Mouse (Mus musculus) hindbrain, embryonic 15.5 days (tissue): Measurements from ENCODE around the gene Ddx50. TPM values are rescaled to one million over a fixed set of nuclear protein-coding genes. Genes with fewer than 3 reads are reported as not detected.

Experiments used
- ATAC-seq: fragments of 200-750 bp; cut with Nextera tagmentation; 2 replicates; pipeline ENCODE4 v1.8.0; 2017; ENCODE audit warnings: low read depth, moderate number of reproducible peaks, moderate TSS enrichment; ENCODE audit not compliant: low FRiP score
- H3K27ac ChIP-seq: fragments of 300-500 bp; sonication (generic); replicated peaks from 2 replicates; pipeline ENCODE4 v1.5.1; 2015; ENCODE audit warnings: mild to moderate bottlenecking, inconsistent platforms
- H3K27me3 ChIP-seq: fragments of 300-500 bp; sonication (generic); 2 replicates; pipeline ENCODE4 v1.6.1; 2015; ENCODE audit warnings: control low read depth, inconsistent platforms
- H3K36me3 ChIP-seq: fragments of 300-500 bp; sonication (generic); 2 replicates; pipeline ENCODE4 v1.6.1; 2015; ENCODE audit warnings: control low read depth, inconsistent platforms
- H3K4me1 ChIP-seq: fragments of 300-500 bp; sonication (generic); replicated peaks from 2 replicates; pipeline ENCODE4 v1.6.1; 2015; ENCODE audit warnings: control low read depth, inconsistent platforms
- H3K4me2 ChIP-seq: fragments of 300-500 bp; sonication (generic); 2 replicates; pipeline ENCODE4 v1.6.1; 2015; ENCODE audit warnings: moderate library complexity, mild to moderate bottlenecking, inconsistent platforms
- H3K4me3 ChIP-seq: fragments of 300-500 bp; sonication (generic); 2 replicates; pipeline ENCODE4 v1.5.1; 2015; ENCODE audit warnings: mild to moderate bottlenecking, inconsistent platforms
- H3K9ac ChIP-seq: fragments of 300-500 bp; sonication (generic); 2 replicates; pipeline ENCODE4 v1.6.1; 2015; ENCODE audit warnings: inconsistent platforms
- H3K9me3 ChIP-seq: fragments of 300-500 bp; sonication (generic); 2 replicates; pipeline ENCODE4 v1.6.1; 2016; ENCODE audit warnings: control low read depth, inconsistent platforms
- WGBS: fragments of 180-500 bp; shearing (Covaris S2); methylation state at CpG from one replicate; pipeline ENCODE4 v1.1.7; 2015; 5-methylcytosine and 5-hydroxymethylcytosine counted together
- microRNA-seq: library from miRNA; unstranded; fragments of <30 nt; microRNA quantifications from one replicate; pipeline ENCODE4, GENCODE M21; 2016
- polyA plus RNA-seq: library from polyadenylated mRNA; unstranded; fragments of >200 nt; fragmentation: Nextera tagmentation; extraction: Ambion mirVana; gene quantifications from 2 replicates; pipeline ENCODE4 v1.2.1, GENCODE M21; 2015

The Ddx50 gene
- polyA plus RNA-seq, 1 experiment from 2014 or later, result 83.0 TPM

- Histone ChIP-seq H3K9me3 (no peaks in the 10 kb centered on the region), H3K27ac (no peak overlapping the region), H3K9ac (no peak overlapping the region), H3K36me3 (peaks cover 83% of the 10 kb centered on the region), H3K27me3 (no peaks in the 10 kb centered on the region), H3K4me3 (no peak overlapping the region), H3K4me1 (no peaks in the 10 kb centered on the region), H3K4me2 (no peak overlapping the region)
- WGBS, result 90% methylated on average over 4 of the region's 4 CpGs
- no peak for ATAC-seq
Observed at GRCm38 (mm10) chr10:62568861-62569260, 82.2 kb downstream of the Ddx50 start.

Small RNAs within 50 kb of the gene (microRNA-seq; reads per million reads assigned to microRNA genes)
- gene Mir7215, result not detected

Other genes with a start within 250 kb of the Ddx50 start
- gene Hkdc1, start 228.7 kb downstream of the Ddx50 start, polyA plus RNA-seq, result 0.59 and 0.97 TPM in 2 replicates
- 0.91 and 0.98 TPM in 2 replicates for gene 4930507D05Rik, start 201.7 kb downstream of the Ddx50 start, polyA plus RNA-seq
- 21.3 and 21.5 TPM in 2 replicates for gene Supv3l1, start 201.5 kb downstream of the Ddx50 start, polyA plus RNA-seq
- 53.9 and 57.2 TPM in 2 replicates for gene Vps26a, start 164.4 kb downstream of the Ddx50 start, polyA plus RNA-seq
- gene Srgn, start 123.8 kb downstream of the Ddx50 start, polyA plus RNA-seq, result 10.1 and 11.5 TPM in 2 replicates
- gene Kif1bp, start 72.8 kb downstream of the Ddx50 start, polyA plus RNA-seq, result 73.3 and 77.9 TPM in 2 replicates
- gene Ddx21, start 48.9 kb downstream of the Ddx50 start, polyA plus RNA-seq, result 12.4 and 12.9 TPM in 2 replicates
- gene Stox1, start 74.9 kb upstream of the Ddx50 start, polyA plus RNA-seq, result 3.6 and 3.8 TPM in 2 replicates
- gene Ccar1, start 141.1 kb upstream of the Ddx50 start, polyA plus RNA-seq, result 91.2 and 92.2 TPM in 2 replicates